Mouse (Mus musculus): ENCODE measurements around the gene Gm49630.
"Not testable (repeated sequence)": the region's sequence is repeated elsewhere in the genome, so short reads cannot be mapped to it uniquely, and the experiment has no call there.

Gm49630 gene

DNA sequence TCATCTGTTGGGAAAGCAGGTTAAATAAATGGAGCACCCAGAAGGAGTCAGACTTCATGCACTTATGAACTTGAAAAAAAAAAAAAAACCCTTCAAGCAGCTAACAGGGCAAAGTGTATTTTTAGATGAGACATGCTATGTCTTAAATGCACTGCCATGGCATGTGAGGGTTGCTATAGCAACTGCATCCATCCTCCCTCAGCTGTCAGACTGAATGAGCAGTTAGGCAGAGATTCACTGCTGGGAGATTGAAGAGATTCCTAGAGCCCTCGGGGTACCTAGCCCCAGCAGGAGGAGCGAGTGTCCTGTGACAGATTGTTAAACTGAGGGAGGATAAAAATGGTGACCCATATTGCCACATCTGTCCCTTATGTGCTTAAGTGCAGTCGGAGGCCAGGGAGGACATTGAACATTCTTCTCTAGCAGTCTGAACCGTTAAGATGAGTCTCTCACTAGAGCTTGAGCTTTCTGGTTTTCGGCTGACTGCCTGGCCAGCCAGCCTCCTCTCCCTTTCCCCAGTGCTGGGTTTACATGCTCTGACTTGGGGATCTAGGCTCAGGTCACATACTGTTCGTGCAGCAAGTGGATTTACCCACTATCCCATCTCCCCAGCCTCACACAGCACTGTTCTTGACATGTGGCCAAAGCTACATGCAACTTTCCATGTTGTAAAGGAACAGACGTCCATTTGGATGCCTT, 5.0 kb downstream of the Gm49630 start:
- DNase-seq, result not testable (repeated sequence)

DNA sequence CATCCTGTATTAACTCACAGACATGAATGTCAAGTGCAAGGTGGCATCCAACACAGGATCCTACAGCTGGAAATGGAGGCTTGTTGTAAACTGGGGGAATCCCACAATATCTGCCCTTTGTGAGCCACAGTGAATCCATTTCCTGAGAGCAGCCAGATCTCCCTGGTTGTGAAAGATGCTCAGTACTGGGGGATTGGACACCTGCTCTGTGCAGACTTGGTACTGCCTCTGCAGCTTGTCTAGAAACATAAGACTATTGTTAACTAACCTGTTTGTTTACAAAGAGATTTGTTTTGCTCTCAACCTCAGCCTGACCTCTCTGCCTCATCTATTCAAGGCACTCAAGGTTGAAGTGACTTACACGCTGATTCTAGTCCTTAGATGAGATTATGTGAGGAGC, 5.5 kb downstream of the Gm49630 start:
- not testable (repeated sequence) for DNase-seq

DNA sequence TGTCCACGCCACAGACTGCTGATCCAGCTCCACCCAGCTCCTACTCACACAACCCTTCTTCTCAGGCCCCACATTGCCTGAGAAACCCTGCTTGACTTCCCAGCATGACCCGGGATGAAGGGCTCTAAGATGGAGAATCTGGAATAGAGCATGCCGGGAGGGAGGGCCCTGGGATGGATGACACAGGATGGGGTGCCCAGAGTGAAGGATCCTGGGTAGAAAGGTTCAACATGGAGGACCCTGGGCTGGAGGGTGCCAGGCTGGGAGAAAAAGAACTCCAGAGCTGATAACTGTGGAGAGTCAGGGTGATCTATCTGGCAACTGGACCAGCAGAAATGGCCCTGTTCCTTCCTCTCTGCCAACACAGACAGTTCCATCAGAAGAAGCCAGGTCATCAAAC, 6.2 kb downstream of the Gm49630 start:
- DNase-seq, result not testable (repeated sequence)

- not testable (repeated sequence) for DNase-seq
Observed at GRCm38 (mm10) chr17:7360749-7361465, 10.9 kb downstream of the Gm49630 start.

DNA sequence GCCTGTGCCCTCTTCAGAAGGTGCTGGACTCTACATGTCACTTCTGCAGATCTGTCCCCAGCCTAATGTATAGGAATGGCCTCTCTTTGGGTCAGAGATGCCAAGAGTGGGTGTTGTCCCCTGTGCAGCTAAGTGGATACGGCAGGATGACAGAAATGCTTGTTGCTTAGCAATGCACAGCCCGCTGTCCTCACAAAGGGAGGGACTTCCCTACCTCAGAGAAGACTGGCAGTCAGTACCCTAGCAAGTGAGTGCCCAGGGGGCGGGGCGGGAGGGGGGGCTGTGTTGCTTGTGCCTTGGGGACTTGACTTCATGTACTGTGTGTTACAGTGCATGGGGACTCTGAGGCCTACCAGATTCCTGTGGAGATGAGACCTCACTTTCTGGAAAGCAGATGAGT, 12.0 kb downstream of the Gm49630 start:
- DNase-seq, result not testable (repeated sequence)

GRCm38 (mm10) chr17:7352596-7352995, 19.2 kb downstream of the Gm49630 start, which contains the start of gene Ttll2:
Gene Ttll2, minus strand, starts transcription at chr17:7352696.
- DNase-seq, result not testable (repeated sequence)

GRCm38 (mm10) chr17:7348765-7349164, 23.0 kb downstream of the Gm49630 start:
- DNase-seq, result not testable (repeated sequence)

- not testable (repeated sequence) for DNase-seq
Observed at GRCm38 (mm10) chr17:7337381-7337780, 34.4 kb downstream of the Gm49630 start.

- not testable (repeated sequence) for DNase-seq
Observed at GRCm38 (mm10) chr17:7332745-7333144, 39.0 kb downstream of the Gm49630 start.

- not testable (repeated sequence) for DNase-seq
Observed at GRCm38 (mm10) chr17:7326415-7326814, 45.4 kb downstream of the Gm49630 start.

- not testable (repeated sequence) for DNase-seq
Observed at GRCm38 (mm10) chr17:7324346-7324745, 47.4 kb downstream of the Gm49630 start, which contains the start of gene Tcp10a. Gene Tcp10a, plus strand, starts transcription at chr17:7324646.

DNA sequence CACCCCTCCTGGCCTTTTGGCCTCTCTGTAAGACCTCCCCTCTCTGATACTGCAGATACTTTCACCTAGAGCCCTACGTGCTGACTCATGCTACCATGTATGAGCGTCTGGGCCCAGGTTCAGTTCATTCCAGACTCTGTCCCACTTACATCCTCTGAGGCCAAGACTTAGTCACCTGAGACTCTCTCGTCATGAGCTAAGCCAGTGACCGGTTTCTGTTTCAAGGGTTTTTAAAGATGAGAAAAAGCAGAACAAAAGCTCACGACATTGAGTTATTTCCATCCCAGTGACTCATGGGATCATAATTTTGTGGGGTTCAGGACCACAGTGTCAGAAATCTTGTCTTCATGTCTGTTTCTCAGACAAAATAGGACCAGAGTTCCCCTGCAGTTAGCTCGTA, 52.0 kb downstream of the Gm49630 start:
- DNase-seq, result not testable (repeated sequence)

- DNase-seq, result not testable (repeated sequence)
Observed at GRCm38 (mm10) chr17:7315693-7316382, 55.9 kb downstream of the Gm49630 start.

DNA sequence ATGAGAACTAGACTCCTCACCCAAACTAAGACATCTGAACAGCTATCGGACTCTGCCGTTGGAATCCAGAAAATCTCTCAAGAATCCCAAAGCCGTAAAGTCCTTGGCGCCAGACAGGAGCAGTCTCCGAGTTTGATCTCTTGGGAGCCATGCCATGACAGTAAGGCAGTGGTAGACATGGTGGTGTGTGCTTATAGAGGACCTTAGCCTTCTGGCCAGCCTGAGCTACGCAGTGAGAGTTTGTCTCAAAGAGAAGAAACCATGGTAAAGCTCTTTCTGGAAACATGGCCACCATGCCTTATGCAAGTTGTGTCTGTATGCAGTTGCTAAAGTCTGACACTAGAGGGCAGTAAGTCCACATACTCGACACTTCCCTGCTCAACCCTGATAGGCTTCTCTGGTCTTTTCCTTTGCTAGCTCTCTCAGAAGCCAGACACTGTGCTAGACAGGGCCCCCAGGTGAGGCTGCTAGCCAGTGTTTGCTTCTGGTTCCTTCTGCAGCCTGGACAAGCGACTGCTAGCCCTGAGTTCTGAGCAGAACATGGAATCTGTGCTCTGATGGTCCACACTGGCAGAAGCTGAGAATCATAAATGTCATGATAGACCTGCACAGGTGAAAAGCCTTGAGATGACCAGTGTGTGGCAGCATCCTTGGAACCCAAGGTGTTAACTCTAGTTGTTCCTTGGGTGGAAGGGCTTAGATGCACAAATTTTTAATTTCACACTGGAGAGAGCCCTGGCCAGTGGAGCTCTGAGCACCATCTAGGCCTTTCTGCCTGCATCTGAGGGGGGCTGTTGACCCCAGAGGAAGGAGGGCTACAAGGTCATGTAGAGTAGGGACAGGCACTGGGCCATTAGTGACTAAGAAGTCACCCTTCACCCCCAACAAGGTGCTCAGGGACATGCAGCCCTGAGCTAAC, 65.2 kb downstream of the Gm49630 start:
- peak; percentile 62 for DNase-seq

Data from right cerebral cortex, postnatal 25 days (tissue).